Mouse (Mus musculus) heart, postnatal 0 days (tissue): ENCODE results near the gene Prkag2.

Experiments used
- CTCF ChIP-seq: IDR thresholded peaks from 2 replicates; pipeline ENCODE4 v1.5.1; 2016; ENCODE audit warnings: antibody characterized with exemption, control low read depth, low read depth
- EP300 ChIP-seq: IDR thresholded peaks from 2 replicates; pipeline ENCODE4 v1.6.1; 2016; ENCODE audit warnings: antibody characterized with exemption, low read depth

GRCm38 (mm10) chr5:24820627-24821026, 279.8 kb downstream of the Prkag2 start:
- TF ChIP-seq CTCF (no peak), EP300 (no peak)
